Mouse (Mus musculus) retina, postnatal 1 day (tissue): ENCODE measurements at regions not wholly inside any gene's neighbourhood (a gene's known extent, or its start where the extent isn't known, plus 50 kb on each side); places are given as distances from the start of the nearest gene placed in this dataset.
A peak's percentile ranks its signal among the peaks of the same experiment; 100 is the strongest.
"Not testable (repeated sequence)": the region's sequence is repeated elsewhere in the genome, so short reads cannot be mapped to it uniquely, and the experiment has no call there.

Source experiments
- DNase-seq: peaks from one replicate; pipeline ENCODE4 v3.0.0-alpha.2; 2012

DNA sequence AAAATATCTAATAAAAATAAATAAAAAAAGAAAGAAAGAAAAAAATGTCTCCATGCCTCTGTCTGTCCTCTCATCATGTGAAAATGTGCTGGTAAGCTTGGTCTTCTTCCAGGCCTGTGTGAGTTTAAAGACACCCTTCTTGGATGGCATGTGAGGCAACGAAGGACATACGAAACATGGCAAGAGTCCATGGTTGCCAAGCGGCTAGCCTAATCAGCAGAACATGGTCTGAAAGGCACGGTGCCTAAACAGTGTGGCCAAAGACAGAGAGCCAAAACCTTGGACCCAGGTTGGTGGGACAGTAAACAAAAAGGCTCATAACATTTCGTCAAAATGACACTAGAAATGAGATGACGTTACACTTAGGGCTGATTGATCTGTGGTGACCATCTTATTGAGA, 1344.7 kb upstream of the A1bg start:
- DNase-seq: no peak

DNA sequence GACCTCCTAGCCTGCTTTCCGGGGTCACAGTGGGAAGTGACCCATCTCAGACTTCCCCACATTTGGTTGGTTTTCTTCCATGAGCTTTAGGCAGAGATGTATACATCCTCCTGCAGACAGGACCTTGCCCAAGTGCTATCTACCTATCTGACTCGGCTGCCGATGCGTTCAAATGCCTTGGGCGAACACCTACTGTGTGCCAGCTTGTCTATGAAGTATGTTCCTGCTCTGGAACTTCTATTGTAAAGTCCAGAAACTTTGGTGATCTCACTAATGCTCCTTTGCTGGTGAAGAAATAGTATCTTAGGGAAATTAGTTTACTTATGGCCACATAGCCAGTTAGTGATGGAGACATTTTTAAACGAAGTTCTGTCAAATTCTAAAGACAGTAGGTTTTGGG, 1343.2 kb upstream of the A1bg start:
- no peak for DNase-seq

- no peak for DNase-seq
Observed at GRCm38 (mm10) chr15:62265484-62265937, 1342.7 kb upstream of the A1bg start.

DNA sequence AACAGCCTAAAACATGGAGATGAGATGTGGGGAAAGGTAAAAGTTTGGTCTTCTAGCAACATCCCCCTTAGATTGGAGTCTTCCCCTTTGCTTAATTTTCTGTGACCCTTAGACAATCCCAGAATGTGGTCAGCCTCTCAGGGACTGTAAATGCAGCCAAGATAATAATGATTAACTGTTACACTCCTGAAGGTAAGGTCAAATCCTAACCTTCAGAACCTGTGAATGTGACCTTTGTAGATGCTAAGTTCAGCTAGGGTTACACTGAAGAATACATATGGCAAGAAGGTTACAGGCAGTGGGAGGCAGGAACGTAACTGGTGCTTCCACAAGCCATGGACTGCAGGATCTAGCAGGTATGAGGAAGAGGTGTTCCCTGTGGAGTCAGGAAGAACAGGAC, 1342.2 kb upstream of the A1bg start:
- no peak for DNase-seq

- no peak for DNase-seq
Observed at GRCm38 (mm10) chr15:62264183-62264582, 1341.4 kb upstream of the A1bg start.

- DNase-seq: no peak
Observed at GRCm38 (mm10) chr15:62262487-62262886, 1339.7 kb upstream of the A1bg start.

DNA sequence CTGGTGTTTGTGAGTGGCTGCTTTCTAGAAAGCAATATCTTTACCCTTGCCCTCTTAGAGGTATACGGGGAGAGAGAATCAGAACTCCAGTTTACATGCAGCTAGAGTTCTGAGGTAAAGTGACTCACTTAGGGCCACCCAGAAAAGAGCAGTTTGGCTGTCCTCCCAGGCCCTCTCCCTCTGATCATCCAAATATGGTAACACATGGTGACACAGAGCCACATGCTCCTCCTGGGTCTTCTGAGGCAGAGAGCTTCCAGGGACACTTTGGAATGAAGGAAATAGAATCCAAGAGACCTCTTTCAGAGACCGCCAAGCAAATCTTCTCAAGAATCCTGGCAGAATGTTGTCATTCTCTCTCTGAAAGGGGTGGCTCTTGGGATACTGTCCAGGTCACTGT, 1338.7 kb upstream of the A1bg start:
- no peak for DNase-seq

DNA sequence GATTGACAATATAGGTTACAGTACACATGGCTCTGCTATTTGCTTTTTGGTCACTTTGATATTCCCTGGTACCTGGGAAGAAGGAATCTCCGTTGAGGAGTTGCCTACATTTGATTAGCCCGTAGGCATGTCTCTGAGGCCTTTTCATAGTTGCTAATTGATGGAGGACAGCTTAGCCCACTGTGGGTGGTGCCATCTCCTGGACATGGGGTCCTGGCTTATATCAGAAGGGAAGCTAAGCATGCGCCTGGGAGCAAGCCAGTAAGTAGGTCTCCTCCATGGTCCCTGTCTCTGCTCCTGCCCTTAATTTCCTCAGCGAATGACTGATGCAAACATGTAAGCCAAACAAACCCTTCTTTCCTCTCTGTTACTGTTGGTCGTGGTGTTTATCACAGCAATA, 1335.8 kb upstream of the A1bg start:
- DNase-seq: peak; percentile 9

DNA sequence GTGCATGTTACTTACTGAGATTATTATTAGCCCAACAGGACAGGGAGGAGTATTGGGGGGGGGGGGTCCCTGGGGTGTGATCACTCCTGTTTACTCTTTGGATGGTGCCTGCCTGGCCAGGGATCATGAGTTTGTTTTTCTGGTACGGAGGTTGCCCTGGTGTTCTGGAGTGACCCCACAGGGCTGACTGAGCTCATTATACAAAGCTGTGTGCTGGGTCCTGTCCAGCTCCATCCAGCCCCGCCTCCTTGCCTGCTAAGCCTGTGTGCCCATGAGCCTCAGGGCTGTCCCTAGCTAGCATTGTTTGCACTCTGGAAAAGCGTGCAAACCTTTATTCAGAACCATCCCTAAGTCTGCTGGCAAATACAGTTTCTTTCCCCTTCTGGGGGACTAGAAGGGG, 1335.1 kb upstream of the A1bg start:
- DNase-seq: peak; percentile 70

- DNase-seq: no peak
Observed at GRCm38 (mm10) chr15:62257110-62257667, 1334.4 kb upstream of the A1bg start.

DNA sequence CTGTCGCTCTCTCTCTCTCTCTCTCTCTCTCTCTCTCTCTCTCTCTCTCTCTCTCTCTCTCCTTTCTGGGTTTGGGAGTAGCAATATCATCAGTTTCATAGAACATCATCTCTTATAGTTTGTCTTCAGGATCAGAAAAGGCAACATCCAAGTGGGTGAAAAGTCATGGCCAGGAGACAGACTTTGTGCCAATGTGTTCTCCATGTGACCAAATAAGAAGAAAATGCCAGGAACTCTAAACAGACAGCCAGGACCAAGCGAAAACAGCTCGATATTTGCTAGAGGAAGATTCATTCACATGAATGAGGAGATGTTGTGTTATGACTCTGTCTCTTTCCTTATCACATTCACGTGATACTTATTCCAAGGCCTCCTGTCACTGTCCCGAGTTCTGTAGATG, 1332.8 kb upstream of the A1bg start:
- no peak for DNase-seq

- DNase-seq: no peak
Observed at GRCm38 (mm10) chr15:62253724-62254123, 1330.9 kb upstream of the A1bg start.

DNA sequence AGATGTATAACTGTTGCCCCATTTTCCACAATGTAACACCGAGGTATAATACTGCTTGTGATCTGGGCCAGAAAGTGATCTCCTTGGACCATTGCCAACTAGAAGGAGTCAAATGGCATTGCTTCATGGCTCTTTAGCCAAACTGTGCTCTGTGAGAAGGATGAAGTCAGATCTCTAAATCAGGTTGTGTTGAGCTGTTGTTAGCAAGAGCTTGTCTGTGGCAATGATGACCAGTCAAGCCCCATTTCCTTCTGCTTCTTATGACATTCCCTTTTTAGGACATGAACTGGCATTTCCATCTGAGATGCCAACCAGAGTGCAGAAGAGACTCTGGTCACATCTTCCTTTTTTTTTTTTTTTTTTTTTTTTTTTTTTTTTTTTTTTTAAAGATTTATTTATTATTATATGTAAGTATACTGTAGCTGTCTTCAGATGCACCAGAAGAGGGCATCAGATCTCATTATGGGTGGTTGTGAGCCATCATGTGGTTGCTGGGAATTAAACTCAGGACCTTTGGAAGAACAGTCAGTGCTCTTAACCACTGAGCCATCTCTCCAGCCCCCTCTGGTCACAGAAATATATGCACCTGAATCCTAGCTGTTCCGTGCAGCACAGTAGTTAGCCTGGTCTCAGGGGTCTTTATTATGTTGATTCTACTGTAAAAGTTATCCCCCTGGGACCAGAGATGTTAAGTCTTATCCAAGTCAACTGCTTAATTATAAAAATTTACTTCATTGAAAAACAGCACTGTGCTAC, 1329.4 kb upstream of the A1bg start:
- DNase-seq: not testable (repeated sequence)

DNA sequence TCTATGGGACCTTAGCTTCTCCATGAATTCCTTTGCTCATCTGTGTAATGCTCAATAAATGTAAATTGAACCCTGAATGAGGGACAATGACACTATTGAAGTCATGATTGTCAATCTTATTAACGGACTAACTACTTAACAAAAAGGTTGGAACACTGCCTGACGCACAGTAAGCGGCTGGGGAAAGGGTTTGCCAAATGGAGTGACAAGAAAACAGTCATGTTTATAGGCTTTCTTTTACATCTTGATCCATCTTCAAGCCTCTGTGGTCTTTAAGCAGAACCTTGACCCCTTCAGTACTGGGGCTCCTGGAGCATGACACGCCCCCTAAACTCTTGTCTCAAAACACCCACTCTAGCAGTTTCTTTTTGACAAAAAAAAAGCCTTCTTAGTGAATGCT, 1326.6 kb upstream of the A1bg start:
- no peak for DNase-seq

DNA sequence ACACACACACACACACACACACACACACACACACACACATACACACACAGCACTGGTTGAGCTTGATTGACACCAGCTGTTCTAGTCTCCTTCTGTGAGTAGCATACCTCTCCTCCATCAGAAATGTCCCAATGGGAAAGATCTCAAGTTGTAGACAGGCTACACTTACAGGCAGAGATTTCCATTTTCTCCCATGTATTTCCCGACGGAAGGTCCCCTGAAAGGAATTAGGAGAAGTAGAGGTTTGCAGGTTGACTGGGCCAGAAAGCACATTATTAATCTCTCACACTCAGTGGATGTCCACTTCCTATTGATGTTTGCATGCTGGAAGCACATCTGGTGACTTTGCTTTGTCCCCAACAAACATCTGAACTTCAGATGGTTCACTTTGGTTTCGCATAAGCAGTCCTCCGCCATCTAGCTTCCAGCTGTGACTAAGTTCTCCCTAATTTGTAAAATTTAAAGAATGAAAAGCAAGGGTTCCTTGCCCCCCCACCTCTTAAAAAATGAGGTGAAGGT, 1323.8 kb upstream of the A1bg start:
- no peak for DNase-seq

DNA sequence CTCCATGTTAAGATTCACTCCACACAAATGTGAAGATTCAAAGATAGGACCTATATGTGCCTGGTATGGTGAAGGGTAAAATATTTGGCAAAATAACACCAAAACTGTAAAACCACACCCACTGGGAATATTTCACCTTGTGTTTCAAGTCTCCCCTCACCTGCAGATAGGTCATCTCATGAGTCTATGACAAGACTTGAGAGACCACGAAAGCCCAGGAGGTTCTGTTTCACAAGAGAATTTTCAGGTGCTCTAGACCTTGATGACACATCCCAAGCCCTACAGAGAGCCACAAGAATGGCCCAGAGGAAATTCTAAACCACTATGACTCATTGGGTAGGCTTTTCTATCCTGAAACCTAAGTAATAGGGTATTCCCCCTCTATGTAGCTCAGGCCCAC, 1322.4 kb upstream of the A1bg start:
- DNase-seq: no peak

GRCm38 (mm10) chr15:62244819-62245218, 1322.0 kb upstream of the A1bg start:
- DNase-seq: no peak

- DNase-seq: no peak
Observed at GRCm38 (mm10) chr15:62240031-62240430, 1317.2 kb upstream of the A1bg start.

- no peak for DNase-seq
Observed at GRCm38 (mm10) chr15:62238503-62239045, 1315.8 kb upstream of the A1bg start.

- no peak for DNase-seq
Observed at GRCm38 (mm10) chr15:62236056-62236455, 1313.2 kb upstream of the A1bg start.

DNA sequence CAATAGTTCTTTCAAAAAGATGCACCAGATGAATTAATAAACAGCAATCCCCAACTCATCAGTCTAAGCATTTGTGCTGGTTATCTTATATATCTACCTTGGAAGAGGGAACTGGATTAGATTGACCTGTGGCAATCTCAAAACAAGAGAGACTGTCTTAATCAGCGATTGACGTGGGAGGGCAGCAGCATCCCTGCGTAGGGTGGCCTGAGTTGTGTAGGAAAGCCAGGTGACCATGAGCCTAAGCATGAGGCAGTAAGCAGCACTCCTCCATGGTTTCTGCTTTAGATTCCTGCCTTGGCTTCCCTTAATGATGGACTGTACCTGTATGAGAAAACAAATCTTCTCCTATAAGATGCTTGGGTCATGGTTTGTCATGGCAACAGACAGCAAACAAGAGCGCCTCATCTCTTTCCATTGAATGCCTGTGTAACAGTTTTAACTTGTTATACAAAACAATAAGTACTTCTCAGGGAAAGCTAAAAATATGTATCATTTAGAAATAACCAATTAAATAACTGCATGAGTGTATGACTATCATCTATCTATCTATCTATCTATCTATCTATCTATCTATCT, 1311.5 kb upstream of the A1bg start:
- no peak for DNase-seq

DNA sequence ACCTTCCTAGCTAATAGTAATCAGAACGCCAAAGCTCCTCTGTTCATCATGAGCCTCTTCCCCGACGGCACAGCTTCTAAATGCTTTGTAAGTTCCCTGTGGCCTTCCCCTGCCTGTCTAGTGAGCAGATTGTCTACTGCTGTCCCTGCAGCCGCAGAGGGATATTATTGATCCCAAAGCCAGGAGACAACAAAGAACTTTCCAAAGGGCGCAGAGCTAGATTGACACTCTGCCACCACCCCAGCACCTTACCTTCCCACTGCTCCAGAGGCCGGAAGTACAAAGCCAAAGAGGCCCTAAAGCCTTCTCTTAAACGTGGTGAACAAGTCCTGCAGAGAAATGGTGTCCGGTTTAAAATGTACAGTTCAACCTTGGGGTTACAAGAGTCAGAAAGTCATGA, 1310.3 kb upstream of the A1bg start:
- DNase-seq: no peak

GRCm38 (mm10) chr15:62231709-62232108, 1308.9 kb upstream of the A1bg start:
- DNase-seq: no peak

- no peak for DNase-seq
Observed at GRCm38 (mm10) chr15:62230773-62231172, 1308.0 kb upstream of the A1bg start.
